Mouse (Mus musculus) stomach, embryonic 14.5 days (tissue): Measurements from ENCODE around the gene Ciao2b. TPM values are rescaled to one million over a fixed set of nuclear protein-coding genes. Genes with fewer than 3 reads are reported as not detected.

ENCODE experiments used
- ATAC-seq: fragments of 200-750 bp; cut with Nextera tagmentation; 2 replicates; pipeline ENCODE4 v1.8.0; 2017; ENCODE audit warnings: low read depth, moderate TSS enrichment; ENCODE audit not compliant: insufficient number of reproducible peaks, insufficient read depth, low FRiP score
- H3K27ac ChIP-seq: fragments of 300-500 bp; sonication (generic); 2 replicates; pipeline ENCODE4 v1.5.1; 2014; ENCODE audit warnings: mild to moderate bottlenecking, low read length, moderate library complexity, mixed read lengths
- H3K27me3 ChIP-seq: fragments of 300-500 bp; sonication (generic); 2 replicates; pipeline ENCODE4 v1.6.1; 2014; ENCODE audit warnings: low read length, control low read depth, mixed read lengths; ENCODE audit not compliant: control insufficient read depth, insufficient read depth
- H3K36me3 ChIP-seq: fragments of 300-500 bp; sonication (generic); 2 replicates; pipeline ENCODE4 v1.6.1; 2014; ENCODE audit warnings: mild to moderate bottlenecking, control low read depth, low read length, moderate library complexity, mixed read lengths; ENCODE audit not compliant: control insufficient read depth, insufficient read depth
- H3K4me1 ChIP-seq: fragments of 300-500 bp; sonication (generic); 2 replicates; pipeline ENCODE4 v1.6.1; 2014; ENCODE audit warnings: low read length, control low read depth, mixed read lengths; ENCODE audit not compliant: control insufficient read depth, insufficient read depth
- H3K4me2 ChIP-seq: fragments of 300-500 bp; sonication (generic); replicated peaks from 2 replicates; pipeline ENCODE4 v1.6.1; 2014; ENCODE audit warnings: low read depth, low read length, control low read depth
- H3K4me3 ChIP-seq: fragments of 300-500 bp; sonication (generic); 2 replicates; pipeline ENCODE4 v1.5.1; 2014; ENCODE audit warnings: low read depth, low read length, control low read depth
- H3K9ac ChIP-seq: fragments of 300-500 bp; sonication (generic); replicated peaks from 2 replicates; pipeline ENCODE4 v1.6.1; 2014; ENCODE audit warnings: low read depth, mild to moderate bottlenecking, control low read depth, low read length, moderate library complexity, mixed read lengths
- H3K9me3 ChIP-seq: fragments of 300-500 bp; sonication (generic); 2 replicates; pipeline ENCODE4 v1.6.1; 2016; ENCODE audit warnings: low read depth, low read length, control low read depth; ENCODE audit not compliant: control insufficient read depth
- WGBS: fragments of 180-500 bp; shearing (Covaris S2); extraction: QIAGEN DNeasy Blood & Tissue Kit; methylation state at CpG from one replicate; pipeline ENCODE4 v1.1.7; 2014; 5-methylcytosine and 5-hydroxymethylcytosine counted together
- polyA plus RNA-seq: library from polyadenylated mRNA; unstranded; fragments of >200 nt; fragmentation: Nextera tagmentation; extraction: Ambion mirVana; gene quantifications from 2 replicates; pipeline ENCODE4 v1.2.1, GENCODE M21; 2014

Ciao2b gene
- polyA plus RNA-seq, 1 experiment from 2014 or later = 94.1 TPM

DNA sequence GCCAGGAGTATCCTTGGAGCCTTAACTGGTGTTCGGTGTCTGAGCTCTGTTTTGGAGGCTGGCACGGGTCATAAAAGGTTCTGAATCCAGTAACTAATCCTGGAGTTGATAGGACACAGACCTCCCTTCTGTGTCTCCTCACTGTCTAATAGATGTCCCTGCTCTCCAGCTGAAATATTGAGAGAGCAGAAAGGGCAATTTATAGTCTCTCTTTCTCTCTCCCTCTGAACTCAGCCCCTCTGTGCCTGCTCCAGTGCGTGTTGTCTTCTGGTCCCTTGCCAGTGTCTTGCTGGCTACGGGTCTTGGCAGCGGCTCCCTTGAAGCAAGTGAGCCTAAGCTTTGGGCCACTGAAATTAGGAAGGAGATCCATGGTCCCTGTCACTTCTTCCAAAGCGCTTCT lies 44.1 kb downstream of the Ciao2b start:
- 63% methylated on average over 6 of the region's 6 CpGs for WGBS
- H3K4me2 ChIP-seq = no peak overlapping the region
- H3K9me3 ChIP-seq = no peaks in the 10 kb centered on the region
- peak overlapping the region; percentile 6; the same call in 1 of the 2 replicates for H3K27ac ChIP-seq
- H3K4me3 ChIP-seq = no peak overlapping the region
- H3K9ac ChIP-seq = no peak overlapping the region
- no peak for ATAC-seq
- peaks cover 25% of the 10 kb centered on the region for H3K36me3 ChIP-seq
- no peaks in the 10 kb centered on the region for H3K27me3 ChIP-seq
- peaks cover 6% of the 10 kb centered on the region; the same call in 1 of the 2 replicates for H3K4me1 ChIP-seq

GRCm38 (mm10) chr8:104595773-104596536 lies 45.8 kb downstream of the Ciao2b start:
- Histone ChIP-seq H3K9ac (no peak overlapping the region), H3K27me3 (no peaks in the 10 kb centered on the region), H3K4me3 (no peak overlapping the region), H3K4me1 (peaks cover 6% of the 10 kb centered on the region; the same call in 1 of the 2 replicates), H3K9me3 (no peaks in the 10 kb centered on the region), H3K27ac (no peak overlapping the region), H3K4me2 (no peak overlapping the region), H3K36me3 (peaks cover 25% of the 10 kb centered on the region)
- WGBS = 83% methylated on average over 21 of the region's 21 CpGs
- ATAC-seq = no peak

DNA sequence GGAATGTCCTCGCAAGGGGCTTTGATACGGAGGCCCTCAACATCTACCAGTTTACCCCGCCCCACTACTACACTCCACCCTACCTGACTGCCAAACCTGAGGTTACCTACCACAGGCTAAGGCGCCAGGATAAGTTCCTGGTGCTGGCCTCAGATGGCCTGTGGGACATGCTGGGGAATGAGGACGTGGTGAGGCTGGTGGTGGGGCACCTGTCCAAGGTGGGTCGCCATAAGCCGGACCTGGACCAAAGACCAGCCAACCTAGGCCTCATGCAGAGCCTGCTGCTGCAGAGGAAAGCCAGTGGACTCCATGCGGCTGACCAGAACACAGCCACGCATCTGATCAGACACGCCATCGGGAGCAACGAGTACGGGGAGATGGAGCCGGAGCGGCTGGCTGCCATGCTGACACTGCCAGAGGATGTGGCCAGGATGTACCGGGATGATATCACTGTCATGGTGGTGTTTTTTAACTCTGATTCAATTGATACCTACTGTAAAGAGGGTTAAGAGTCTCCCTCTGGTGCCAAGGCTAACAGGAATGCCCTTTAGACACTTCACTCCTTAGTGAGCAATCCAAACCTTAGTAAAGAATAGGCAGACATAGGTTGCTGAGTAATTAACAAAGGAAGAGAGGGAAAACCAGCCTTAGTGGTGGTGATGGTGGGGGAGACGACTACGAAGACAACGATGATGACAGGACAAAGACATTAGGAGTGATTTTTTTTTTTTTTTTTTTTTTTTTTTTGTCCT lies 47.0 kb downstream of the Ciao2b start:
- H3K4me3 ChIP-seq = no peak overlapping the region
- ATAC-seq = no peak
- H3K36me3 ChIP-seq = peaks cover 25% of the 10 kb centered on the region

GRCm38 (mm10) chr8:104593536-104594325 lies 48.0 kb downstream of the Ciao2b start:
- 92% methylated on average over 31 of the region's 31 CpGs for WGBS
- no peaks in the 10 kb centered on the region for H3K27me3 ChIP-seq
- no peak for ATAC-seq
- H3K9me3 ChIP-seq = no peaks in the 10 kb centered on the region
- H3K4me1 ChIP-seq = peaks cover 9% of the 10 kb centered on the region; the same call in 1 of the 2 replicates
- no peak overlapping the region for H3K4me3 ChIP-seq
- H3K4me2 ChIP-seq = no peak overlapping the region
- peaks cover 25% of the 10 kb centered on the region for H3K36me3 ChIP-seq
- H3K9ac ChIP-seq = no peak overlapping the region
- no peak overlapping the region for H3K27ac ChIP-seq

More for the DNA sequence above, 47.0 kb downstream of the Ciao2b start:
- peaks cover 9% of the 10 kb centered on the region; the same call in 1 of the 2 replicates for H3K4me1 ChIP-seq
- WGBS = 94% methylated on average over 19 of the region's 19 CpGs
- H3K9me3 ChIP-seq = no peaks in the 10 kb centered on the region
- no peak overlapping the region for H3K27ac ChIP-seq
- no peak overlapping the region for H3K4me2 ChIP-seq
- no peaks in the 10 kb centered on the region for H3K27me3 ChIP-seq
- no peak overlapping the region for H3K9ac ChIP-seq

DNA sequence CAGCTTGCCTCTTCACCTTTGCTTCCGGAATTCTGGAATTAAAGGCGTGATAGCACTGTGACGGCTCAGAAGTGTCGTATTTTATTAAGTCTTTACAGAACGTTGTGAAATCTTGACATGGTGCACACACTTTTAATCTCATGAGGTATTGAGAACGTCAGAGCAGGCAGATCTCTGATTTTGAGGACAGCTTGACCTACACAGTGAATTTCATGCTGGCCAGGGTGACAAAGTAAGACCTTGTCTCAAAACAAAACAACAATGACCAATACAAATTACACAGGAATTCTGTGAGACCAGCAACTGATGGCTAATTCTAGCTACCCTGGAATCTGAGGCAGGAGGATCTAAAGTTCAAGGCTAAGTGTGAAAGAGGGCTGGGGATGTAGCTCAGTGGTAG lies 49.2 kb downstream of the Ciao2b start:
- Histone ChIP-seq H3K27ac (no peak overlapping the region), H3K9me3 (no peaks in the 10 kb centered on the region), H3K4me3 (no peak overlapping the region), H3K9ac (no peak overlapping the region), H3K4me1 (peaks cover 9% of the 10 kb centered on the region; the same call in 1 of the 2 replicates), H3K27me3 (no peaks in the 10 kb centered on the region), H3K4me2 (peak overlapping the region; percentile 84), H3K36me3 (peaks cover 25% of the 10 kb centered on the region)
- no peak for ATAC-seq
- WGBS = 63% methylated on average over 6 of the region's 6 CpGs

DNA sequence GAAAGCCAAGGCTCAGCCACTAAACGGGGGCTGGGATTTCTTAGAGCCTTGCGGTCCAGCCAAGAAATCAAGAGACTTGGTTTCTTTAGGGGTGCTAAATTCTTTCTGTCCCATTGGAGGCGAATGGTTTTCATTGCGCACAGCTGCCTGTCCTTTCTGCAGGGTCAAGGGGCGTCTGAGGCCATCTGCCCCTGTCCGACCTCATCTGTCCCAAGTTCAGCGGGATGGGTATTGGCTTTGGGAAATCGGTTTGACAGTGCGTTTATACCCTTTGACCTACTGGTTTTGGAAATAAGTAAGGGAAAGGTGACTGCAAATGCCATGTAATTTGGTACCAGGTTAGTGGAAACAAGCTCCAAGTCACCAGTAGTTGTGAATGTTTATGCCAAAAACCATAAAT lies 49.9 kb downstream of the Ciao2b start:
- no peaks in the 10 kb centered on the region for H3K9me3 ChIP-seq
- peak overlapping the region; percentile 82; the same call in 1 of the 2 replicates for H3K27ac ChIP-seq
- peak overlapping the region; percentile 77 for H3K4me3 ChIP-seq
- H3K4me1 ChIP-seq = peaks cover 9% of the 10 kb centered on the region; the same call in 1 of the 2 replicates
- no peaks in the 10 kb centered on the region for H3K27me3 ChIP-seq
- WGBS = 2% methylated on average over 9 of the region's 9 CpGs
- peaks cover 25% of the 10 kb centered on the region for H3K36me3 ChIP-seq
- ATAC-seq = no peak
- peak overlapping the region; percentile 42 for H3K9ac ChIP-seq
- peak overlapping the region; percentile 84 for H3K4me2 ChIP-seq

DNA sequence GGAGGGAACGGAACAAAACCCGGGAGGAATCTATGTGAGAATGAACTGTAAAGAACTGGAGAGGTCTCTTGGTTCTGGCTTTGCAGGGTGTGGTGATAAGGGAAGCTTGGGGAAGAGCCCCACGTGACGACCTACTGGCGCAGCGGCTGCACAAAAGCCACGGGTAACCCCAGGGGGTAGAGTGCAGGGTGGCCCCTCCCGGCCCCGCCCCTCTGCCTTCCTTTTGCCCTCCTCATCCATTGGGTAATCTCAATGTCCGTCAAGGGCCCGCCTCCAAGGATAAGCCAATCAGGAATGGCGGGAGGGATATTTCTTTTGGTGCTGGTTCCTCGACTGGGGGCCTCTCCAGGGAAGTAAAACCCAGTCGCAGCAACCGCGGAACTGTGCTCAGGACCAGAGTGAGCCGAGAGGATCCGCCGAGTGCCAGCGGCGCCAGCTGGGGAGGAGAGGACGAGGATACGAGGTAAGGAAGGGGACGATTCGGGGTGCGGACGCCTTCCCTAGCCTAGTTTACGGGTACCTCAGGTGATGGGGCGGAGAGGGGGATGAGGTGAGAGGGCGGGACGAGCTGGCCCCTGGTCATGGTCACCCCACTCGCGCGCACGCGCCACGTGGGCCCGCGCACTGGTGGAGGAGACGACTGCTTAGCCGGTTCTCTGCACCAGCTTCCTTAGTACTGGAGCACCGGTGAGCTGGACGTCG lies 50.5 kb downstream of the Ciao2b start, which contains the start of gene Pdp2:
Gene Pdp2, plus strand, starts transcription at position 319 of the 702 bp plus-strand sequence.
- peaks cover 23% of the 10 kb centered on the region for H3K36me3 ChIP-seq
- peak within 1 kb of the TSS; percentile 42 for H3K9ac ChIP-seq
- peak within 1 kb of the TSS; percentile 82 for H3K27ac ChIP-seq
- H3K27me3 ChIP-seq = no peaks in the 10 kb centered on the region
- peaks cover 9% of the 10 kb centered on the region; the same call in 1 of the 2 replicates for H3K4me1 ChIP-seq
- peak within 1 kb of the TSS; percentile 84 for H3K4me2 ChIP-seq
- under 1% methylated on average over 44 of the region's 44 CpGs for whole genome bisulfite sequencing
- no peaks in the 10 kb centered on the region for H3K9me3 ChIP-seq
- peak; percentile 97 for ATAC-seq
- H3K4me3 ChIP-seq = peak within 1 kb of the TSS; percentile 77
